Mouse (Mus musculus): ENCODE data around the gene Wdr31. TPM values are rescaled to one million over a fixed set of nuclear protein-coding genes. Genes with fewer than 3 reads are reported as not detected.

Wdr31 gene
- polyA plus RNA-seq, 1 experiment, result 1.0 TPM

- TF ChIP-seq POLR2A (IDR thresholded peaks at IDR 0.05; ENCODE audit: borderline replicate concordance, control insufficient read depth, low read depth, low read length), result no peak
- no peak for TF ChIP-seq CTCF (IDR thresholded peaks at IDR 0.05; ENCODE audit: control insufficient read depth, insufficient read depth, low read length)
- Histone ChIP-seq H3K27ac (ENCODE audit: control insufficient read depth, insufficient read depth, low read depth, low read length, poor library complexity) (no peak overlapping the region), H3K4me3 (replicated peaks; ENCODE audit: control insufficient read depth, low read depth, low read length) (no peak overlapping the region), H3K4me1 (ENCODE audit: control insufficient read depth, insufficient read depth, low read length) (no peaks in the 10 kb centered on the region)
- WGBS, result 73% methylated on average over 7 of the region's 7 CpGs
These were observed 36.5 kb downstream of the Wdr31 start for GRCm38 (mm10) chr4:62433939-62434870.

DNA sequence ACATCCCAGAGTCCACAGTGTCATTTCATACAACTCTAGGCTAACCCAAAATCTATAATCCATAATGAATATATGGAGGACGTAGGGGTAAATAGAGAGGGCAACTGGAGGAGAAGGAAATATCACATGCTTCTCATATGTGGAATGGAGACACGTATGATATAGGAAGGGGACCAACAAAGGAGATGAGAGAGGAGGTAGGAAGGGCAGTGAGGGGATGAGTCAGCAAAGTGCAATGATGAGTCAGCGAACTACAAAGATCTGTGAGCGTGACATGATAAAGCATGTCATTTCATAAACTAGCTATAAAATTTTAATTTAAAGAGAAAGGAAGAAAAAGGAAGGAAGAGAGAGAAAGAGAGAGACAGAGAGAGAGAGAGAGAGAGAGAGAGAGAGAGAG, 39.2 kb downstream of the Wdr31 start:
- TF ChIP-seq CTCF (IDR thresholded peaks at IDR 0.05; ENCODE audit: control insufficient read depth, insufficient read depth, low read length), result no peak
- H3K4me1 ChIP-seq (ENCODE audit: control insufficient read depth, insufficient read depth, low read length), result no peaks in the 10 kb centered on the region
- H3K4me3 ChIP-seq (replicated peaks; ENCODE audit: control insufficient read depth, low read depth, low read length), result no peak overlapping the region
- 44% methylated on average over 4 of the region's 4 CpGs for WGBS
- no peak overlapping the region for H3K27ac ChIP-seq (ENCODE audit: control insufficient read depth, insufficient read depth, low read depth, low read length, poor library complexity)

DNA sequence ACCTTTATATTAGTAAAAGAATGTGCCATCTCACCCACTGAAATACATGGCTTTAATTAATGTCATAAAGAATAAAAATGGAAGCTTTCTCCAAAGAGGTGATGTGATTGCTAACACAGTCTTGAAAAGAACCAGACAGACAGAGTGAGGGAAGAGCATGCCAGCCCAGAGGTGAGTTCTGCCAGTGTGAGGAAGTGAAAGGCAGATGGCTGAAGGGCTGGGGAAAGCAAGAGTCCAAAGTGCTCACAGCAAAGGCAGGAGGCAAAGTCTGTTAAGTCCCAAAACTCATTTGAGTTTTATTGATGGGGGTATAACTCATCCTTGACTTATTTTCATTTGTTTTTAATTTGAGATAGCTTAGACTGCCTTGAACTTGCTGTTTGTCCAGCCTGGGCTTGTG, 40.0 kb downstream of the Wdr31 start:
- Histone ChIP-seq H3K4me3 (replicated peaks; ENCODE audit: control insufficient read depth, low read depth, low read length) (no peak overlapping the region), H3K27ac (ENCODE audit: control insufficient read depth, insufficient read depth, low read depth, low read length, poor library complexity) (no peak overlapping the region), H3K4me1 (ENCODE audit: control insufficient read depth, insufficient read depth, low read length) (no peaks in the 10 kb centered on the region)

GRCm38 (mm10) chr4:62429616-62430015, 41.1 kb downstream of the Wdr31 start:
- WGBS, result 82% methylated on average over 9 of the region's 9 CpGs
- no peaks in the 10 kb centered on the region for H3K4me1 ChIP-seq (ENCODE audit: control insufficient read depth, insufficient read depth, low read length)
- TF ChIP-seq POLR2A (IDR thresholded peaks at IDR 0.05; ENCODE audit: borderline replicate concordance, control insufficient read depth, low read depth, low read length), result no peak
- no peak for TF ChIP-seq CTCF (IDR thresholded peaks at IDR 0.05; ENCODE audit: control insufficient read depth, insufficient read depth, low read length)
- no peak overlapping the region for H3K4me3 ChIP-seq (replicated peaks; ENCODE audit: control insufficient read depth, low read depth, low read length)
- no peak overlapping the region for H3K27ac ChIP-seq (ENCODE audit: control insufficient read depth, insufficient read depth, low read depth, low read length, poor library complexity)

More for the DNA sequence above, 40.0 kb downstream of the Wdr31 start:
- TF ChIP-seq CTCF (IDR thresholded peaks at IDR 0.05; ENCODE audit: control insufficient read depth, insufficient read depth, low read length) (no peak), POLR2A (IDR thresholded peaks at IDR 0.05; ENCODE audit: borderline replicate concordance, control insufficient read depth, low read depth, low read length) (no peak)

DNA sequence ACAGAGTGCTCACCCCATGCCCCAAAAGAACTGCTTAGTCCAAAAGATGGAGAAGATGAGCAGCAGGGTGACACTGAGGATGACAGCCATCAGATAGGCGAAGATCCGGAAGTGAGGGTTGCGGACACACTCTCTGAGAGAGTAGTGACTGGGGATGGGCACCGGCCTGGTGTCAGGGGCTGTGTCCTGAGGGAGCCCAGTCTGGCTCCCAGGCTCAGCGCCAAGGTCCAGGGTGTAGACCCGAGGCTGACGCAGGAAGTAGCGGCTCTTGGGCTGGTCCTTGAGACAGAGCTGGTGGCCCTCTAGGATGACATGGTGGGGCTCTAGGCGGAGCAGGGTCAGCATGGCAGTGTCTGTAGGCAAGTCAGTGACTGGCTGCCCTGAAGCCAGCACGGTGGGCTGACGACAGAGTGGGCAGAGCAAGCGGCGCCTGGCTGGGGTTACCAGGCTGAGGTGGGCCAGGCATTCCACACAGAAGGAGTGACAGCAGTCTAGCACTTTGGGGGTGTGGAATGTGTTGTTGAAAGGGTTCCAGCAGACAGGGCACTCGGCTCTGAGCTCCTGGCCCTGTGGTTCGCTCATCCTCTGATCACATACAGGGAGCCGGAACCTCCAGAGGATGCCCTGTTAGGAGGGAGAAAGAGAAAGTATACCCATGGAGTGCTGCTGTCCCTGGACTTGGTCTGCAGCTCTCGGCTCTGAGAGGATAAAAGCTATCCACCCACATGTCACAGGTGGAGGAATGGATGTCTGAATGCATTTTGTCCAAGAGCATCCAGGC, 42.5 kb downstream of the Wdr31 start:
- no peak overlapping the region for H3K4me3 ChIP-seq (replicated peaks; ENCODE audit: control insufficient read depth, low read depth, low read length)
- WGBS, result 74% methylated on average over 17 of the region's 17 CpGs
- H3K4me1 ChIP-seq (ENCODE audit: control insufficient read depth, insufficient read depth, low read length), result no peaks in the 10 kb centered on the region
- H3K27ac ChIP-seq (ENCODE audit: control insufficient read depth, insufficient read depth, low read depth, low read length, poor library complexity), result no peak overlapping the region
- TF ChIP-seq POLR2A (IDR thresholded peaks at IDR 0.05; ENCODE audit: borderline replicate concordance, control insufficient read depth, low read depth, low read length) (no peak), CTCF (IDR thresholded peaks at IDR 0.05; ENCODE audit: control insufficient read depth, insufficient read depth, low read length) (no peak)

DNA sequence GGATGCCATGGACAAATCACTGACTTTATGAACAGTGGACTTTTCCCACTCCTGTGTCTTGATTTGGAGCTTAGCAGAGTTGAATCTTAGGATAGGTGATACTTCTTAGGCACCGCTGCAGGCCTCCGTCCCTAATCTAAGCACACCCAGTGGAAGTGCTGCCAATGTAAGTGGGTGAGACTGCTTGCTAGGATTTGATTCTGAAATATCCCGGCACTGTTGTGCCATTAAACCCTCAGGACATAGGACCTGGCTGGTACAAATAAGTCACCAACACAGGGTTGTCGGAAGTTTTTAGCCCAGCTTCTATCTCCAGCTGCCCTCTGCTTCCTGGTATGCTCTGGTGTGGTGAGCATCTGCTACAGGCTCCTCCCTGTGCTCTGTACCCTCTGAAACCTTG, 44.8 kb downstream of the Wdr31 start:
- no peak overlapping the region for H3K27ac ChIP-seq (ENCODE audit: control insufficient read depth, insufficient read depth, low read depth, low read length, poor library complexity)
- H3K4me3 ChIP-seq (replicated peaks; ENCODE audit: control insufficient read depth, low read depth, low read length), result no peak overlapping the region
- TF ChIP-seq POLR2A (IDR thresholded peaks at IDR 0.05; ENCODE audit: borderline replicate concordance, control insufficient read depth, low read depth, low read length) (no peak), CTCF (IDR thresholded peaks at IDR 0.05; ENCODE audit: control insufficient read depth, insufficient read depth, low read length) (no peak)
- WGBS, result 91% methylated on average over 4 of the region's 4 CpGs
- no peaks in the 10 kb centered on the region for H3K4me1 ChIP-seq (ENCODE audit: control insufficient read depth, insufficient read depth, low read length)

DNA sequence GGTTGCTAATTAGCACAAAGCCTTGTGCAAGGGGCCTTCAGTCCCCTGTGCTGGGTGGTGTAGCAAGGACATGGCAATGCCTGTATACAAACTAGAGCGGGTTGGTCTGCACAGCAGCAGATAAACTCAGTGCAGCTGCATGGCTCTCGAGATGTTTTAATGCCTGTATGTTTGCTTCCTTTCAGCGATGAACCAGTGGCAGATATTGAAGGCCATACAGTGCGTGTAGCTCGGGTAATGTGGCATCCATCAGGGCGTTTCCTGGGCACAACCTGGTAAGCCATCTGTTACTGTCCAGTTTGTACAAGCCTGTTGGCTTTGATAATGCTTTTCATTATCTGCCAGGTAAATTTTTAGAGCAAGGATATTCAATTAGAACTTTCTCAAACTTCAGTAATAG, 51.6 kb downstream of the Wdr31 start:
- WGBS, result 89% methylated on average over 6 of the region's 6 CpGs
- TF ChIP-seq POLR2A (IDR thresholded peaks at IDR 0.05; ENCODE audit: borderline replicate concordance, control insufficient read depth, low read depth, low read length), result no peak
- TF ChIP-seq CTCF (IDR thresholded peaks at IDR 0.05; ENCODE audit: control insufficient read depth, insufficient read depth, low read length), result no peak
- Histone ChIP-seq H3K27ac (ENCODE audit: control insufficient read depth, insufficient read depth, low read depth, low read length, poor library complexity) (no peak overlapping the region), H3K4me3 (replicated peaks; ENCODE audit: control insufficient read depth, low read depth, low read length) (no peak overlapping the region), H3K4me1 (ENCODE audit: control insufficient read depth, insufficient read depth, low read length) (no peaks in the 10 kb centered on the region)

GRCm38 (mm10) chr4:62418448-62418847, 52.2 kb downstream of the Wdr31 start:
- no peak for TF ChIP-seq CTCF (IDR thresholded peaks at IDR 0.05; ENCODE audit: control insufficient read depth, insufficient read depth, low read length)
- TF ChIP-seq POLR2A (IDR thresholded peaks at IDR 0.05; ENCODE audit: borderline replicate concordance, control insufficient read depth, low read depth, low read length), result no peak
- no peak overlapping the region for H3K4me3 ChIP-seq (replicated peaks; ENCODE audit: control insufficient read depth, low read depth, low read length)
- 86% methylated on average over 8 of the region's 8 CpGs for WGBS
- no peak overlapping the region for H3K27ac ChIP-seq (ENCODE audit: control insufficient read depth, insufficient read depth, low read depth, low read length, poor library complexity)
- H3K4me1 ChIP-seq (ENCODE audit: control insufficient read depth, insufficient read depth, low read length), result no peaks in the 10 kb centered on the region
